Mouse (Mus musculus): ENCODE measurements around the gene Lamb3. TPM values are rescaled to one million over a fixed set of nuclear protein-coding genes. Genes with fewer than 3 reads are reported as not detected.

Lamb3 gene
- polyA plus RNA-seq, 1 experiment from 2014 or later: 2.5 TPM

- no peak overlapping the region for H3K27ac ChIP-seq (ENCODE audit: low read depth, low read length)
- 53% methylated on average over 7 of the region's 7 CpGs for WGBS
- ATAC-seq: peak; percentile 64
These were observed 119.1 kb downstream of the Lamb3 start for GRCm38 (mm10) chr1:193326456-193327145.

GRCm38 (mm10) chr1:193327216-193327615 is 119.7 kb downstream of the Lamb3 start:
- Histone ChIP-seq H3K36me3 (ENCODE audit: control insufficient read depth, insufficient read depth) (no peaks in the 10 kb centered on the region), H3K4me2 (replicated peaks; ENCODE audit: low read depth) (no peak overlapping the region), H3K27me3 (replicated peaks; ENCODE audit: control insufficient read depth, insufficient read depth, low read length) (no peaks in the 10 kb centered on the region), H3K9me3 (ENCODE audit: control insufficient read depth) (no peaks in the 10 kb centered on the region), H3K4me3 (ENCODE audit: low read depth, low read length) (no peak overlapping the region), H3K4me1 (replicated peaks; ENCODE audit: control insufficient read depth, insufficient read depth, low read length) (no peaks in the 10 kb centered on the region; the same call in 1 of the 2 replicates), H3K9ac (ENCODE audit: low read depth, low read length) (no peak overlapping the region), H3K27ac (ENCODE audit: low read depth, low read length) (no peak overlapping the region)
- TF ChIP-seq CTCF (IDR thresholded peaks at IDR 0.05; ENCODE audit: low read depth): no peak
- WGBS: 73% methylated on average over 1 of the region's 1 CpGs
- no peak for ATAC-seq

More at GRCm38 (mm10) chr1:193326456-193327145, 119.1 kb downstream of the Lamb3 start:
- Histone ChIP-seq H3K9me3 (ENCODE audit: control insufficient read depth) (no peaks in the 10 kb centered on the region), H3K27me3 (replicated peaks; ENCODE audit: control insufficient read depth, insufficient read depth, low read length) (no peaks in the 10 kb centered on the region), H3K4me1 (replicated peaks; ENCODE audit: control insufficient read depth, insufficient read depth, low read length) (no peaks in the 10 kb centered on the region; the same call in 1 of the 2 replicates), H3K4me2 (replicated peaks; ENCODE audit: low read depth) (no peak overlapping the region), H3K9ac (ENCODE audit: low read depth, low read length) (no peak overlapping the region), H3K36me3 (ENCODE audit: control insufficient read depth, insufficient read depth) (no peaks in the 10 kb centered on the region), H3K4me3 (ENCODE audit: low read depth, low read length) (no peak overlapping the region)
- peak; percentile 61 for TF ChIP-seq CTCF (IDR thresholded peaks at IDR 0.05; ENCODE audit: low read depth)

- Histone ChIP-seq H3K9ac (ENCODE audit: low read depth, low read length) (no peak overlapping the region), H3K27me3 (replicated peaks; ENCODE audit: control insufficient read depth, insufficient read depth, low read length) (no peaks in the 10 kb centered on the region), H3K4me2 (replicated peaks; ENCODE audit: low read depth) (no peak overlapping the region), H3K27ac (ENCODE audit: low read depth, low read length) (no peak overlapping the region), H3K4me1 (replicated peaks; ENCODE audit: control insufficient read depth, insufficient read depth, low read length) (no peaks in the 10 kb centered on the region; the same call in 1 of the 2 replicates), H3K36me3 (ENCODE audit: control insufficient read depth, insufficient read depth) (no peaks in the 10 kb centered on the region), H3K9me3 (ENCODE audit: control insufficient read depth) (no peaks in the 10 kb centered on the region), H3K4me3 (ENCODE audit: low read depth, low read length) (no peak overlapping the region)
- ATAC-seq: no peak
- TF ChIP-seq CTCF (IDR thresholded peaks at IDR 0.05; ENCODE audit: low read depth): no peak
- 79% methylated on average over 5 of the region's 5 CpGs for WGBS
These were observed 120.2 kb downstream of the Lamb3 start for GRCm38 (mm10) chr1:193327686-193328085.

GRCm38 (mm10) chr1:193329557-193329956 is 122.1 kb downstream of the Lamb3 start:
- no peak for TF ChIP-seq CTCF (IDR thresholded peaks at IDR 0.05; ENCODE audit: low read depth)
- H3K27ac ChIP-seq (ENCODE audit: low read depth, low read length): no peak overlapping the region

GRCm38 (mm10) chr1:193330172-193330571 is 122.7 kb downstream of the Lamb3 start:
- no peak overlapping the region for H3K4me2 ChIP-seq (replicated peaks; ENCODE audit: low read depth)
- ATAC-seq: no peak
- no peaks in the 10 kb centered on the region for H3K27me3 ChIP-seq (replicated peaks; ENCODE audit: control insufficient read depth, insufficient read depth, low read length)
- no peak overlapping the region for H3K9ac ChIP-seq (ENCODE audit: low read depth, low read length)
- no peak overlapping the region for H3K27ac ChIP-seq (ENCODE audit: low read depth, low read length)
- WGBS: 52% methylated on average over 10 of the region's 10 CpGs
- H3K4me3 ChIP-seq (ENCODE audit: low read depth, low read length): no peak overlapping the region
- H3K36me3 ChIP-seq (ENCODE audit: control insufficient read depth, insufficient read depth): no peaks in the 10 kb centered on the region
- TF ChIP-seq CTCF (IDR thresholded peaks at IDR 0.05; ENCODE audit: low read depth): peak; percentile 81
- H3K4me1 ChIP-seq (replicated peaks; ENCODE audit: control insufficient read depth, insufficient read depth, low read length): no peaks in the 10 kb centered on the region; the same call in 1 of the 2 replicates
- H3K9me3 ChIP-seq (ENCODE audit: control insufficient read depth): no peaks in the 10 kb centered on the region

More at GRCm38 (mm10) chr1:193329557-193329956, 122.1 kb downstream of the Lamb3 start:
- Histone ChIP-seq H3K27me3 (replicated peaks; ENCODE audit: control insufficient read depth, insufficient read depth, low read length) (no peaks in the 10 kb centered on the region), H3K36me3 (ENCODE audit: control insufficient read depth, insufficient read depth) (no peaks in the 10 kb centered on the region), H3K9ac (ENCODE audit: low read depth, low read length) (no peak overlapping the region), H3K4me3 (ENCODE audit: low read depth, low read length) (no peak overlapping the region), H3K4me2 (replicated peaks; ENCODE audit: low read depth) (no peak overlapping the region), H3K9me3 (ENCODE audit: control insufficient read depth) (no peaks in the 10 kb centered on the region), H3K4me1 (replicated peaks; ENCODE audit: control insufficient read depth, insufficient read depth, low read length) (no peaks in the 10 kb centered on the region; the same call in 1 of the 2 replicates)
- WGBS: 82% methylated on average over 9 of the region's 9 CpGs
- ATAC-seq: no peak

- 84% methylated on average over 7 of the region's 7 CpGs for WGBS
- Histone ChIP-seq H3K27me3 (replicated peaks; ENCODE audit: control insufficient read depth, insufficient read depth, low read length) (no peaks in the 10 kb centered on the region), H3K27ac (ENCODE audit: low read depth, low read length) (no peak overlapping the region), H3K36me3 (ENCODE audit: control insufficient read depth, insufficient read depth) (no peaks in the 10 kb centered on the region), H3K9me3 (ENCODE audit: control insufficient read depth) (no peaks in the 10 kb centered on the region), H3K9ac (ENCODE audit: low read depth, low read length) (no peak overlapping the region), H3K4me1 (replicated peaks; ENCODE audit: control insufficient read depth, insufficient read depth, low read length) (no peaks in the 10 kb centered on the region; the same call in 1 of the 2 replicates), H3K4me2 (replicated peaks; ENCODE audit: low read depth) (no peak overlapping the region), H3K4me3 (ENCODE audit: low read depth, low read length) (no peak overlapping the region)
- no peak for ATAC-seq
- TF ChIP-seq CTCF (IDR thresholded peaks at IDR 0.05; ENCODE audit: low read depth): no peak
These were observed 123.1 kb downstream of the Lamb3 start for GRCm38 (mm10) chr1:193330626-193331025.

Measured in intestine, postnatal 0 days (tissue).